Mouse (Mus musculus) left cerebral cortex, adult 18-20 months (tissue): ENCODE measurements around the gene Aimp1. TPM values are rescaled to one million over a fixed set of nuclear protein-coding genes. Genes with fewer than 3 reads are reported as not detected.

ENCODE experiments used
- total RNA-seq, 2 experiments: library from RNA; stranded (reverse); gene quantifications; 2 replicates each; pipeline ENCODE4 v1.2.3; 2021

Aimp1 gene
- total RNA-seq, 2 experiments from 2014 or later: 51.2 to 54.8 TPM

Other genes with a start within 250 kb of the Aimp1 start
- gene Gimd1, start 54.5 kb downstream of the Aimp1 start, total RNA-seq: not detected
- 10 to 100 TPM; 32.6 to 34.1 TPM for gene Tbck, start 226 bp downstream of the Aimp1 start, total RNA-seq